ENCODE assay signal across 21 mouse cellular contexts in genomic region chr2:158730896-158731295, GRCm38 (mm10). TPM values are rescaled to one million over a fixed set of nuclear protein-coding genes. Genes with fewer than 3 reads are reported as not detected.
DNase-seq lines count a peak whose midpoint lies in the region; ATAC-seq and TF ChIP-seq lines count a peak whose summit lies in the region.
"Had no signal": no experiment of that assay in that cellular context is flagged by ENCODE, and none has a peak within 500 bp of the region (broad histone marks: within the 10 kb centered on the region; RNA-seq: fewer than 3 reads in every experiment).

No protein-coding gene starts in this region.

- no peak overlapping the region for H3K4me3 ChIP-seq in left cerebral cortex, adult 2 months
- H3K4me3 ChIP-seq in forebrain, embryonic 15.5 days = no peak overlapping the region
- H3K4me3 ChIP-seq: embryonic facial prominence, embryonic 15.5 days; erythroblast, embryonic 14.5 days; forebrain, embryonic 10.5 days; heart, adult 2 months; heart, embryonic 15.5 days had no signal

- DNase-seq in cerebellum, postnatal 14 days = peak; percentile 75 to 78
- no peak for DNase-seq in cerebellum, adult 11-12 months
- DNase-seq in left cerebral cortex, adult 2 months (ENCODE audit: extremely low spot score in 1 of 2, low spot score in 2 of 2) = no peak
- no peak for DNase-seq in left cerebral cortex, adult 8-10 months (ENCODE audit: low spot score in 2 of 2)
- peak; percentile 20 for DNase-seq in Patski (ENCODE audit: low read depth, low spot score)
- DNase-seq in kidney, adult 8-10 months = no peak
- DNase-seq: adrenal gland, adult 2 months; adrenal gland, postnatal 25 days; cerebellum, adult 9-10 months; embryo, embryonic 11 days; gastrocnemius, postnatal 14 days; heart, adult 2 months; heart, postnatal 14 days had no signal

- peaks cover 6% of the 10 kb centered on the region for H3K27me3 ChIP-seq in Patski
- no peaks in the 10 kb centered on the region for H3K27me3 ChIP-seq in forebrain, embryonic 15.5 days
- H3K27me3 ChIP-seq: embryonic facial prominence, embryonic 15.5 days; heart, embryonic 15.5 days had no signal

- H3K9me3 ChIP-seq in forebrain, embryonic 15.5 days = no peaks in the 10 kb centered on the region
- H3K9me3 ChIP-seq: embryonic facial prominence, embryonic 15.5 days; forebrain, embryonic 10.5 days; heart, embryonic 15.5 days had no signal

- no peak for TF ChIP-seq CTCF in left cerebral cortex, adult 2 months (IDR thresholded peaks at IDR 0.05)
- TF ChIP-seq CTCF in Patski (IDR thresholded peaks at IDR 0.05) = no peak

- no peaks in the 10 kb centered on the region for H3K36me3 ChIP-seq in forebrain, embryonic 15.5 days
- H3K36me3 ChIP-seq: embryonic facial prominence, embryonic 15.5 days; forebrain, embryonic 10.5 days; heart, embryonic 15.5 days had no signal

- peak overlapping the region; percentile 51 for H3K27ac ChIP-seq in left cerebral cortex, adult 2 months
- H3K27ac ChIP-seq in forebrain, embryonic 15.5 days (replicated peaks) = no peak overlapping the region
- H3K27ac ChIP-seq: embryonic facial prominence, embryonic 15.5 days; forebrain, embryonic 10.5 days; heart, adult 2 months; heart, embryonic 15.5 days; hindbrain, embryonic 14.5 days had no signal

- no peak for ATAC-seq in Patski
- ATAC-seq in forebrain, embryonic 15.5 days (replicated peaks) = no peak
- ATAC-seq: forebrain, embryonic 14.5 days had no signal

- 81% methylated on average over 3 of the region's 3 CpGs for WGBS in forebrain, embryonic 15.5 days

- H3K4me1 ChIP-seq in forebrain, embryonic 15.5 days = peaks cover 9% of the 10 kb centered on the region
- H3K4me1 ChIP-seq: embryonic facial prominence, embryonic 15.5 days; forebrain, embryonic 10.5 days had no signal

- intact Hi-C loops in left cerebral cortex, adult 2 months (cut with DNase I) = no loop called here

- POLR2A ChIA-PET in Patski (lab: Charles Lee) = no interaction called here

- in situ Hi-C loops in Patski (cut with MboI; ENCODE audit: low pct_unique_long_range_greater_than_20kb) = no loop called here

- H3K4me2 ChIP-seq in forebrain, embryonic 15.5 days (replicated peaks) = no peak overlapping the region
- H3K4me2 ChIP-seq: embryonic facial prominence, embryonic 15.5 days; heart, embryonic 11.5 days; heart, embryonic 15.5 days; hindbrain, embryonic 14.5 days had no signal

- CTCF ChIA-PET in Patski (lab: Charles Lee) = no interaction called here

- H3K9ac ChIP-seq in forebrain, embryonic 15.5 days (replicated peaks) = no peak overlapping the region
- H3K9ac ChIP-seq: embryonic facial prominence, embryonic 15.5 days; heart, embryonic 15.5 days; hindbrain, embryonic 14.5 days had no signal

RNA-seq across cellular contexts. Expression of gene Fam83d, which starts 37.0 kb away (rescaled TPM):
- total RNA-seq in left cerebral cortex, adult 2 months (2021) = 1 to 10 TPM; 1.2 to 1.6 TPM
- 1 to 10 TPM; 1.2 to 2.5 (median 1.3) TPM for total RNA-seq in left cerebral cortex, adult 8-10 months (2022)
- polyA plus RNA-seq in Patski (2021) = 12.9 TPM
- 22.0 and 22.8 TPM in 2 replicates for polyA plus RNA-seq in forebrain, embryonic 15.5 days (2015; fragmentation: Nextera tagmentation; extraction: Ambion mirVana)

Comparison
In these comparisons a context has a peak if more than half of its experiments do, and no peak if none do; other contexts are left out.
1. DNase-seq: peak in cerebellum, postnatal 14 days (2 of 2) and Patski (single experiment); none in cerebellum, adult 11-12 months (single experiment), left cerebral cortex, adult 2 months (0 of 2), left cerebral cortex, adult 8-10 months (0 of 2) and kidney, adult 8-10 months (0 of 2).